Mouse (Mus musculus): ENCODE data around the gene Rnf183. TPM values are rescaled to one million over a fixed set of nuclear protein-coding genes. Genes with fewer than 3 reads are reported as not detected.

Rnf183 gene
- total and polyA plus RNA-seq, 3 experiments: not detected

- TF ChIP-seq POLR2AphosphoS5 (IDR thresholded peaks at IDR 0.05; ENCODE audit: insufficient replicate concordance, low read depth, low read length): no peak
- no peak for ATAC-seq (ENCODE audit: extremely low read depth, insufficient number of reproducible peaks, low FRiP score, poor library complexity, severe bottlenecking)
These were observed 24.0 kb upstream of the Rnf183 start for GRCm38 (mm10) chr4:62459081-62459480.

GRCm38 (mm10) chr4:62454995-62455394 is 19.9 kb upstream of the Rnf183 start:
- Histone ChIP-seq H3K27me3 (ENCODE audit: insufficient read depth, low read length) (peaks cover 7% of the 10 kb centered on the region), H3K9me3 (replicated peaks) (no peaks in the 10 kb centered on the region), H3K4me1 (ENCODE audit: insufficient read depth, low read depth, low read length) (no peaks in the 10 kb centered on the region; the same call in 1 of the 2 replicates), H3K4me3 (ENCODE audit: low read depth, low read length) (no peak overlapping the region), H3K36me3 (replicated peaks) (no peaks in the 10 kb centered on the region)
- DNase-seq (ENCODE audit: low spot score) (no peak), ATAC-seq (ENCODE audit: extremely low read depth, insufficient number of reproducible peaks, low FRiP score, poor library complexity, severe bottlenecking) (peak; percentile 54; the same call in 1 of the 2 replicates)
- TF ChIP-seq CTCF (IDR thresholded peaks at IDR 0.05; ENCODE audit: low read depth, low read length): peak; percentile 27; the same call in 1 of the 2 replicates
- no peak for TF ChIP-seq GATA2 (IDR thresholded peaks at IDR 0.05; ENCODE audit: borderline replicate concordance, low read depth, low read length)
- TF ChIP-seq TAL1 (conservative IDR thresholded peaks at IDR 0.05; ENCODE audit: low read depth, low read length): no peak

More at GRCm38 (mm10) chr4:62459081-62459480, 24.0 kb upstream of the Rnf183 start:
- Histone ChIP-seq H3K36me3 (replicated peaks) (no peaks in the 10 kb centered on the region), H3K4me3 (ENCODE audit: low read depth, low read length) (no peak overlapping the region), H3K9me3 (replicated peaks) (no peaks in the 10 kb centered on the region), H3K27me3 (ENCODE audit: insufficient read depth, low read length) (peaks cover 3% of the 10 kb centered on the region), H3K4me1 (ENCODE audit: insufficient read depth, low read depth, low read length) (no peaks in the 10 kb centered on the region; the same call in 1 of the 2 replicates)
- no peak for DNase-seq (ENCODE audit: low spot score)

- Histone ChIP-seq H3K9me3 (replicated peaks) (no peaks in the 10 kb centered on the region), H3K4me1 (ENCODE audit: insufficient read depth, low read depth, low read length) (no peaks in the 10 kb centered on the region), H3K27me3 (ENCODE audit: insufficient read depth, low read length) (0 out of 2 replicates have a peak, but pooled peaks cover 2% of the 10 kb centered on the region), H3K36me3 (replicated peaks) (no peaks in the 10 kb centered on the region), H3K4me3 (ENCODE audit: low read depth, low read length) (no peak overlapping the region)
- TF ChIP-seq POLR2AphosphoS5 (IDR thresholded peaks at IDR 0.05; ENCODE audit: insufficient replicate concordance, low read depth, low read length): no peak
- no peak for TF ChIP-seq GATA1 (IDR thresholded peaks at IDR 0.05; ENCODE audit: borderline replicate concordance, low read length)
- TF ChIP-seq TAL1 (conservative IDR thresholded peaks at IDR 0.05; ENCODE audit: low read depth, low read length): no peak
- TF ChIP-seq CTCF (IDR thresholded peaks at IDR 0.05; ENCODE audit: low read depth, low read length): no peak
- no peak for TF ChIP-seq GATA2 (IDR thresholded peaks at IDR 0.05; ENCODE audit: borderline replicate concordance, low read depth, low read length)
- ATAC-seq (ENCODE audit: extremely low read depth, insufficient number of reproducible peaks, low FRiP score, poor library complexity, severe bottlenecking): no peak
- no peak for DNase-seq (ENCODE audit: low spot score)
These were observed 5.9 kb upstream of the Rnf183 start for GRCm38 (mm10) chr4:62440986-62441385.

- Histone ChIP-seq H3K27me3 (ENCODE audit: insufficient read depth, low read length) (0 out of 2 replicates have a peak, but pooled peaks cover 2% of the 10 kb centered on the region), H3K36me3 (replicated peaks) (no peaks in the 10 kb centered on the region), H3K4me3 (ENCODE audit: low read depth, low read length) (no peak overlapping the region), H3K4me1 (ENCODE audit: insufficient read depth, low read depth, low read length) (no peaks in the 10 kb centered on the region), H3K9me3 (replicated peaks) (no peaks in the 10 kb centered on the region)
- no peak for ATAC-seq (ENCODE audit: extremely low read depth, insufficient number of reproducible peaks, low FRiP score, poor library complexity, severe bottlenecking)
- TF ChIP-seq CTCF (IDR thresholded peaks at IDR 0.05; ENCODE audit: low read depth, low read length): no peak
- no peak for DNase-seq (ENCODE audit: low spot score)
These were observed 5.5 kb upstream of the Rnf183 start for GRCm38 (mm10) chr4:62440544-62440943.

- Histone ChIP-seq H3K9me3 (replicated peaks) (no peaks in the 10 kb centered on the region), H3K4me1 (ENCODE audit: insufficient read depth, low read depth, low read length) (no peaks in the 10 kb centered on the region), H3K36me3 (replicated peaks) (no peaks in the 10 kb centered on the region), H3K4me3 (ENCODE audit: low read depth, low read length) (no peak overlapping the region), H3K27me3 (ENCODE audit: insufficient read depth, low read length) (0 out of 2 replicates have a peak, but pooled peaks cover 2% of the 10 kb centered on the region)
- ATAC-seq (ENCODE audit: extremely low read depth, insufficient number of reproducible peaks, low FRiP score, poor library complexity, severe bottlenecking): no peak
- no peak for DNase-seq (ENCODE audit: low spot score)
- TF ChIP-seq POLR2AphosphoS5 (IDR thresholded peaks at IDR 0.05; ENCODE audit: insufficient replicate concordance, low read depth, low read length) (no peak), GATA2 (IDR thresholded peaks at IDR 0.05; ENCODE audit: borderline replicate concordance, low read depth, low read length) (no peak), TAL1 (conservative IDR thresholded peaks at IDR 0.05; ENCODE audit: low read depth, low read length) (no peak), GATA1 (IDR thresholded peaks at IDR 0.05; ENCODE audit: borderline replicate concordance, low read length) (no peak), CTCF (IDR thresholded peaks at IDR 0.05; ENCODE audit: low read depth, low read length) (no peak)
These were observed 4.7 kb upstream of the Rnf183 start for GRCm38 (mm10) chr4:62439793-62440192.

GRCm38 (mm10) chr4:62437871-62438270 is 2.8 kb upstream of the Rnf183 start:
- ATAC-seq (ENCODE audit: extremely low read depth, insufficient number of reproducible peaks, low FRiP score, poor library complexity, severe bottlenecking) (no peak), DNase-seq (ENCODE audit: low spot score) (no peak)
- Histone ChIP-seq H3K27me3 (ENCODE audit: insufficient read depth, low read length) (peaks cover 2% of the 10 kb centered on the region; the same call in 1 of the 2 replicates), H3K36me3 (replicated peaks) (no peaks in the 10 kb centered on the region), H3K4me3 (ENCODE audit: low read depth, low read length) (no peak overlapping the region), H3K9me3 (replicated peaks) (no peaks in the 10 kb centered on the region), H3K4me1 (ENCODE audit: insufficient read depth, low read depth, low read length) (peaks cover 3% of the 10 kb centered on the region; the same call in 1 of the 2 replicates)
- TF ChIP-seq TAL1 (conservative IDR thresholded peaks at IDR 0.05; ENCODE audit: low read depth, low read length) (no peak), POLR2AphosphoS5 (IDR thresholded peaks at IDR 0.05; ENCODE audit: insufficient replicate concordance, low read depth, low read length) (no peak), GATA2 (IDR thresholded peaks at IDR 0.05; ENCODE audit: borderline replicate concordance, low read depth, low read length) (no peak), CTCF (IDR thresholded peaks at IDR 0.05; ENCODE audit: low read depth, low read length) (no peak), GATA1 (IDR thresholded peaks at IDR 0.05; ENCODE audit: borderline replicate concordance, low read length) (no peak)

- peaks cover 3% of the 10 kb centered on the region; the same call in 1 of the 2 replicates for H3K4me1 ChIP-seq (ENCODE audit: insufficient read depth, low read depth, low read length)
- DNase-seq (ENCODE audit: low spot score) (no peak), ATAC-seq (ENCODE audit: extremely low read depth, insufficient number of reproducible peaks, low FRiP score, poor library complexity, severe bottlenecking) (no peak)
- no peaks in the 10 kb centered on the region for H3K36me3 ChIP-seq (replicated peaks)
- TF ChIP-seq GATA2 (IDR thresholded peaks at IDR 0.05; ENCODE audit: borderline replicate concordance, low read depth, low read length) (no peak), POLR2AphosphoS5 (IDR thresholded peaks at IDR 0.05; ENCODE audit: insufficient replicate concordance, low read depth, low read length) (no peak), GATA1 (IDR thresholded peaks at IDR 0.05; ENCODE audit: borderline replicate concordance, low read length) (no peak), TAL1 (conservative IDR thresholded peaks at IDR 0.05; ENCODE audit: low read depth, low read length) (no peak), CTCF (IDR thresholded peaks at IDR 0.05; ENCODE audit: low read depth, low read length) (no peak)
- peaks cover 2% of the 10 kb centered on the region; the same call in 1 of the 2 replicates for H3K27me3 ChIP-seq (ENCODE audit: insufficient read depth, low read length)
- no peak overlapping the region for H3K4me3 ChIP-seq (ENCODE audit: low read depth, low read length)
- no peaks in the 10 kb centered on the region for H3K9me3 ChIP-seq (replicated peaks)
These were observed 2.3 kb upstream of the Rnf183 start for GRCm38 (mm10) chr4:62437256-62437778.
